Mouse (Mus musculus) embryonic fibroblast, embryonic 13.5 days (primary cell): Measurements from ENCODE around the gene Pecam1.

ENCODE experiments used
- CTCF ChIP-seq: IDR thresholded peaks from 2 replicates; pipeline ENCODE4 v1.5.1; 2011; ENCODE audit warnings: mild to moderate bottlenecking, control low read depth, low read length, moderate library complexity, borderline replicate concordance; ENCODE audit not compliant: insufficient read depth
- POLR2A ChIP-seq: IDR thresholded peaks from 2 replicates; pipeline ENCODE4 v1.6.1; 2011; ENCODE audit warnings: low read depth, mild to moderate bottlenecking, control low read depth, low read length, moderate library complexity

DNA sequence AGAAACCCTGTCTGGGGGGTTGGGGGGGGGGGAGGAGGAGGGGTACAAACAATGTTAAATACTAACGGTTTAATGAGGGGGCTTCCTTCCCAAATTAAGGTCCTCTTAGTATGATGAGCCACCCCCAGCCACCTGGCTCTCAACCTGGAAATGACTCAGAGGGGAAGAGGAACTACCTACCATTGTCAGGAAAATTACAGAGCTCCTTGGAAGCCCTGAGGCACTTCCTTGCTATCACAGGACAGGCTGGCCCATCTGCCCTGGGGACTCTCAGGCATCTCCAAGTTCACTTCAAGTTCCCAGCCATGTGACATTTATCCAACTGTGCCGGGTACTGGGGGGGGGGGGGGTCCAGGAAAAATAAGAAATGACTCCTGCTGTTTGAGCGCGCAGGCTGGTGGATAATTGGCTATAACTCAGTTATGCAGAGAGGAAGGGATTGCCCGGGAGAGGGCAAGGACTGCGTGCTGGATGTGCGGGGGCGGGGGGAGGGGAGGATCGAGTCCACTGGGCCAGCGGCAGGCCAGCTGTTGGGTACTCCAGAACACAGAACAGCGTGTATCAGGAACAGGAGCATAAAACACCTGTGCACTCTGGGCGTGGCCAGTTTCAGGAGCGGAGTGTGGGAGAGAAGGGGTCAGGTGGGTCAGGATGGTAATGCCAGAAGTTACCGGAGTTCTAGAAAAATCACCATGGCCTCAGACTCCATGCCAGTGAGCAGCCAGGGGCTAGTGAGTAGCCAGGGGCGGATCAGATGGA is 41.0 kb downstream of the Pecam1 start:
- TF ChIP-seq CTCF (no peak), POLR2A (no peak)
